Mouse (Mus musculus) left cerebral cortex, adult 8-10 months (tissue): ENCODE measurements around the gene Padi2. TPM values are rescaled to one million over a fixed set of nuclear protein-coding genes. Genes with fewer than 3 reads are reported as not detected.
A peak's percentile ranks its signal among the peaks of the same experiment; 100 is the strongest.

Experiments used
- DNase-seq, 2 experiments: peaks; one replicate each; pipeline ENCODE4 v3.0.0; 2022; ENCODE audit warnings: low spot score in 2 of 2
- total RNA-seq, 4 experiments: library from RNA; stranded (reverse); gene quantifications; 2 replicates each; pipeline ENCODE4 v1.2.4; 2022

Gene Padi2
- total RNA-seq, 4 experiments from 2014 or later = 18.8 to 23.9 (median 23.5) TPM

GRCm38 (mm10) chr4:140958319-140958718 lies 52.2 kb downstream of the Padi2 start:
- no peak for DNase-seq

GRCm38 (mm10) chr4:140959128-140959679 lies 53.1 kb downstream of the Padi2 start:
- no peak for DNase-seq

DNA sequence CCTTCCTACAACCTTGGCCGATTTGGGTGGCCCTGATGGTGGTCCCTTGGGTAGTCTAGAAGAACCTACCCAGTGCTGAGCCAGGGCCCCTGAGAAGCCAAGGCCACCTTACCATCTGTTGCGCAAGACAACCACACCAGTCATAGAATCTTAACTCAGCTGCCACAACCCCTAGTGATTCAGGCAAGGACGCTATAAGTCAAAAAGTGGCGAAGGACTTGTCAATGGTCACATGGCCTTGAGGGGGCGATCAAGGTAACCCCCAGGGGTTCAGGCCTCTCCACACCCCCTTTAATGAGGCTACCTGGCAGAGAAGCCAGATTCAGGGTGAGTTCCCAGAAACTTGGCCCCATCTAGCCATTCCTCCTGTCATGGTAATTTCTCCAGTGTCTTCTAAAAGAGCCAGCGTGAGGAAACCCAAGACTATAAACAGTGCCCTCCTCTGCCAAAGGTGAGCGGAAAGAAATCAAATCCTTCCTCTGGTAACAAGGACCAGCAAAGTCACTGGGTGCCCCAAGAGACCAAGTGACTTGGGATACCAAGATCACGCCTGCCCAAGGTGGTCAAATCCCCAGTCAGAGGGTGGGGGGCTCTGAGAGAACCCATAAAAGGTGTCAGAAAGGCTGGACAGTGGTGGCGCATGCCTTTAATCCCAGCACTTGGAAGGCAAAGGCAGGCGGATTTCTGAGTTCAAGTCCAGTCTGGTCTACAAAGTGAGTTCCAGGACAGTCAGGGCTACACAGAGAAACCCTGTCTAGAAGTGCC lies 53.8 kb downstream of the Padi2 start:
- no peak for DNase-seq

DNA sequence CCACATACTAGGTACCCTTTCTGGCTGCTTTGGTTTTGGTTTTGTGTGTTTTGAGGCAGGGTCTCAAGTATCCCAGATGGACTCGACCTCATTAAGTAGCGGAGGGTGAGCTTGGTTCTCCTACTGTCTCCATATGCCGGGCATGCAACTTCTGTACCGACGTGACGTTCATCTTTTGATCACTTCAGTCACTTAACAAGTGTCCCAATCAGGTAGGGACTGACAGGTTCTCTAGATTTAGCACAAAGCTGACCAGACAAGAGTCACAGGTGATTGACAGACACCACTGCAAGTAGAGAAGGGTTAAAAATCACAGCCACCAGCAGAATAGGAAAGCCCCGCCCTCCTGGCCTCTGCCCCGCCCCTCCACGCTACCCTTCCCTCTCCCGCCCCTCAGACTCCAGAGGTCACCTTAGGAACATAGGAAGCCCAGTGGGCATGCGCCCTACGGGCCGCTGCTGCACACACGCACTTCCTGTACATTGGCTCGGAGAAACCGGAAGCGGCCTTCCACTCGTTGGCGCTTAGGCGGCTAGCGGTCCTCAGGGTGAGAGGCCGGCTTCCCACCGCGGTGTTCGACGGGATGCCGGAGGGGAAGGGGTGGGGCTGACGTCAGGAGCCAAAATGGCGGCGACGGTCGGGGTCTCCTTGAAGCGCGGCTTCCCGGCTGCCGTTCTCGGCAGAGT lies 54.8 kb downstream of the Padi2 start, which contains the start of gene Sdhb:
TSS of gene Sdhb (plus strand) at position 423 of the 686 bp plus-strand sequence.
- peak; percentile 81 to 98 for DNase-seq

GRCm38 (mm10) chr4:140961467-140962206 lies 55.5 kb downstream of the Padi2 start:
- DNase-seq = no peak

- no peak for DNase-seq
These were observed 56.2 kb downstream of the Padi2 start for GRCm38 (mm10) chr4:140962207-140962909.

DNA sequence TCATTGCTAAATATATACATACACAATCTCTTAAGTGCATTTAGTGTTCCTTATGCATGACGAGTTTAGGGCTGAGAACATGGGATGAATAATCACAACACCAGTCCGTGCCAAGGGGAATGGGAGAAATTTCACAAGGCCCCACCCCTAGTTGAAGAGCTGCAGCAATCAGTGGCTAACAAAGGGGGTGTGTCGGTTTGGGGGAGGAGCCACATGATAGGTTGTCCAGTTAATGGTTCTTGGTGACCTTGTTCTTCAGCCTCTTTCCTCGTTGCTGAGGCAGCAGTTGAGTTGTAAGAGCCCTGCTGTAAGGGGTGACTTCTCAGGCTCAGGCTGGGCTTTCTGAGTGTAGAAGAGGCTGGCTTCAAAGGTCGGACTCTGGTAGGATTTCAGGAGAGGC lies 56.8 kb downstream of the Padi2 start:
- DNase-seq = no peak

DNA sequence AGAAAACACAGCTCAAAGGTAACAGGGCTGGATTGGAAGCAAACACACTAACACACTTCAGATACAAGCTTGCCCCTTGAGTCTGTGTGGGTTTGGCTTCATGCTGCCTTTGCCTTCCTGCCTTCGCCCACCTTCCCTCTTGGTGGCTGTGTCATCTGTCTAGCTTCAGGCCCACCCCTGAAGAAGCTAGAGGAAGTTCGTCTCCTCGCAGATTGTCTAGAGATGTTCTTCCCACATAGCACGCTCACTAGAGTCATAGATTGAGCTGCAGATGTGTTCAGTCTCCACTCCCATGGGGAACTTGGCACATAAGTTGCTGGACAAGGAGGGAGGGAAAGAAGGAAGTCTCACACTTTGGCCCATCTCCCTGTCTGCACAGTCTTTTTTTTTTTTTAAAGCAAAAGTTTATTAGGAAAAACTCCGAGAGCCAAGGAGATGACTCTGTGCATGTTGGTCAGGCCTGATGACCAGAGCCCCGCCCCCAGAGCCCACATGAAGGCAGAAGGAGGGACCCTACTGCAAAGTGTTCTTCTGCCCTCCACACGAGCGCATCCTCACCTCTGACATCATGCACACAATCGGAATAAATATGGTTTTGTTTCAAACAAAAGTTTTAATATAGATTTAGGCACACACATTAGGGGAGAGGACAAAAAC lies 57.9 kb downstream of the Padi2 start:
- DNase-seq = no peak

DNA sequence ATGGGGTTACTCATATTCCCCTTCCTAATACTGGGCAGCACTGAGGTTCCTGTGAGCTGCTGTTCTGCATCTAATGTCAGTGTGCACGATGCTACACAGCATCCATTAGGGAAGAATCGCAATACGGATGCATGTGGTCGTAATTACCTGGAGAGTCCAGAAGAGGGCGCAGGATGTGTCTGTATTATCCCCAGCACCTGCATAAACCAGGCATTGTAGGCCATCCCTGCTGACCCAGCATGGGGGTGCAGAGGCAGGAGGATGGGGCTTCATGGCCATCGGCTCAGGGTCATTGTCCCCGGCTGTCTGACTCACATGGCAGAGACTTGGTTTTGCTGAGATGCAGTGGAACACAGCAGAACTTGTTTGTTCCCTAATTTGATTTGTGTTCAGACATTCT lies 58.5 kb downstream of the Padi2 start:
- peak; percentile 57 to 66 for DNase-seq

- DNase-seq = no peak
These were observed 61.4 kb downstream of the Padi2 start for GRCm38 (mm10) chr4:140967386-140968159.

DNA sequence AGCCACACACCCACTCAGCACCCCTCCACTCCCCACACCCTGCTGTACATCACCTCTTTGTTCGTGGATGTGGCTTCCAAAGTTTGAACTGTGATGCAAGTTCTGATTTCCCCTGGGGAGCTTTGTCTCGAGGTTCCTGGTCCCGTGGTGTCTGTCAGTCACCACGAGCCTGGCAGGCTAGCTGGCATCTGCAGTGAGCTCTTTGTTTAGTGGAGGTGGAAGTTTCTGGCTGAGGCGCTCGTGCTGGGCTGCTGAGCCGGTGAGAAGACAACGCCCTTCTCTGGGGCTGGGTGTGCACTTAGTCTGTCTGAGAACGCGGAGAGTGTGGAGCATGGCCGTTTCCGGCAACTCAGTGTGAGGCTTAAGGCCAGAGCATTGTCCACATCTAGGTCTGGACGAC lies 65.5 kb downstream of the Padi2 start:
- no peak for DNase-seq

DNA sequence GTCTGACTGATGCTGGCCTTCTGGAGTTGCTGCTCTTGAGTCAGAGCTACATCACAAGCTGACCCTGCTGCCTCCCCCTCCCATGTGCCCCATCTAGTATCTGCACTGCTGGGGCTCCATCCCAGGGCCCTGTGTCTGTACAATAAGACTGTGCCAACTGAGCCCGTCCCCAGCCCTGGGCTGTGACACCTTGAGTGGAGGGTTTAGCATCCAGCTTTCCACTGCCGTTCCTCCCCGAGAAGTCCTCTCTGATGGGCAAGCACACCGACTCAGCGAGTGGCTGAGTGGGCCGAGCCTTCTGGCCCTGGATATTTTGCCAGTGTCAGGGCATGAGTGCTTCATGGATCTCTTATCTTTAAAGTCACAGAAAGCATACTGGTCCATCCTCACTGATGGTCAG lies 68.3 kb downstream of the Padi2 start:
- no peak for DNase-seq

- no peak for DNase-seq
These were observed 69.2 kb downstream of the Padi2 start for GRCm38 (mm10) chr4:140975356-140975755.

GRCm38 (mm10) chr4:140977278-140977677 lies 71.1 kb downstream of the Padi2 start:
- no peak for DNase-seq

- DNase-seq = no peak
These were observed 71.9 kb downstream of the Padi2 start for GRCm38 (mm10) chr4:140977886-140978692.

GRCm38 (mm10) chr4:140981605-140982004 lies 75.5 kb downstream of the Padi2 start:
- no peak for DNase-seq

- no peak for DNase-seq
These were observed 76.7 kb downstream of the Padi2 start for GRCm38 (mm10) chr4:140982808-140983207.

DNA sequence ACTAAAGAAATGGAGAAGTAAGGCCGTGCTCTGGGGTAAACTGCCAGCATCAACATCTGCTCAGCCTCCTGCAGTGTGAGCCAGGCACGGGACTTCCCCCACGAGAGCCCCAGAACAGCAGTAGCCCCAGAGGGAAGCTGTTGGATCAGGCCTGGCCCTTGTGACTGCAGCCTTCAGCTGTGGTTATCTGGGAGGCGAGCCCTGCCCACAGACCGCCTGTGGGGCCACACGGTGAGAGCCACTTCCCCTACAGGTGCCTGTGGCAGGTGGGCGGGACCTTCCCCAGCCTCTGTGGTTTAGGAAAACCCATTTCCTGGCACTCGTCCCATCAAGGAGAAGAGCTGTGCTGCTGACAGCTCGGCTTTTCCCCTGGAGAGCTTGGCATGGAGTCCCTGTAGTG lies 77.3 kb downstream of the Padi2 start:
- DNase-seq = no peak

DNA sequence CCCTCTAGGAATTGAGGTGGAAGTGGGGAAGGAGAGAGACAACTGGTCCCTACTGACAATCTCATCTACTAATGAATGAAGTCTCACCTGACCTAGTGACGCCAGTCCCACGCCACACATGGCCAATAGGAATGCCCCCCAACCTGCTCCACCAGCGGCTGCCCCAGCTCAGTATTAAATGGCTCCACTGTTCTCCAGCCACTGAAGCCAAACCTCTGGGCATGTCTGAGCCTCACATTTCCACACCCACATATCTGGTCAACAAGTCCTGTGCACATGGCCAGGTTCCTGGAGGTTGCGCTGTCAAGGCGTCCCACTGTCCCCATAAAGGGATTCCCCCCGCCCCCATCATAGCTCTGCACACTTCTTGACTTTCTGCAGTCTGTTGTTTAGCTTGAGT lies 78.4 kb downstream of the Padi2 start:
- DNase-seq = no peak
